Mouse (Mus musculus) MEL (cell line): ENCODE measurements at regions not wholly inside any gene's neighbourhood (a gene's known extent, or its start where the extent isn't known, plus 50 kb on each side); places are given as distances from the start of the nearest gene placed in this dataset.
A peak's percentile ranks its signal among the peaks of the same experiment; 100 is the strongest.

ENCODE experiments used
- DNase-seq: peaks from one replicate; pipeline ENCODE4 v3.0.0; 2011; ENCODE audit warnings: low read depth, low spot score
- H3K27ac ChIP-seq: 2 replicates; pipeline ENCODE4 v1.5.1; 2012; ENCODE audit warnings: low read depth, mild to moderate bottlenecking, control low read depth, low read length, moderate library complexity; ENCODE audit not compliant: control insufficient read depth
- H3K27me3 ChIP-seq, 2 experiments: fragments of 150-350 bp in 1 of 2; sonication (generic) in 1 of 2; 2 replicates each; pipeline ENCODE4 v1.6.1; 2012; ENCODE audit warnings: low read length in 2 of 2, mild to moderate bottlenecking in 2 of 2, improper control_type of control experiment in 1 of 2, moderate library complexity in 1 of 2; ENCODE audit not compliant: insufficient read depth in 2 of 2, control insufficient read depth in 1 of 2
- H3K36me3 ChIP-seq, 2 experiments: 2 replicates each; pipeline ENCODE4 v1.6.1; 2012 to 2014; ENCODE audit warnings: low read length in 2 of 2, improper control_type of control experiment in 1 of 2, inconsistent platforms in 1 of 2, mild to moderate bottlenecking in 1 of 2; ENCODE audit not compliant: insufficient read depth in 2 of 2, control insufficient read depth in 1 of 2
- H3K4me1 ChIP-seq, 2 experiments: fragments of 150-350 bp in 1 of 2; sonication (generic) in 1 of 2; 2 replicates each; pipeline ENCODE4 v1.6.1; 2012; ENCODE audit warnings: low read length in 2 of 2, improper control_type of control experiment in 1 of 2, mild to moderate bottlenecking in 1 of 2; ENCODE audit not compliant: insufficient read depth in 2 of 2, control insufficient read depth in 1 of 2
- H3K4me3 ChIP-seq, 2 experiments: fragments of 150-350 bp in 1 of 2; sonication (generic) in 1 of 2; 2 replicates each; pipeline ENCODE4 v1.5.1; 2012; ENCODE audit warnings: low read depth in 2 of 2, low read length in 2 of 2, mild to moderate bottlenecking in 2 of 2, moderate library complexity in 2 of 2, control low read depth in 1 of 2, improper control_type of control experiment in 1 of 2; ENCODE audit not compliant: control insufficient read depth in 1 of 2, insufficient read depth in 1 of 2
- H3K79me2 ChIP-seq: 2 replicates; pipeline ENCODE4 v1.6.1; 2012; ENCODE audit warnings: mild to moderate bottlenecking, low read length, moderate library complexity; ENCODE audit not compliant: control insufficient read depth, poor library complexity, insufficient read depth
- H3K9ac ChIP-seq: 2 replicates; pipeline ENCODE4 v1.6.1; 2012; ENCODE audit warnings: low read depth, mild to moderate bottlenecking, control low read depth, low read length, moderate library complexity; ENCODE audit not compliant: control insufficient read depth, poor library complexity, severe bottlenecking
- H3K9me3 ChIP-seq: fragments of 150-350 bp; sonication (generic); replicated peaks from 2 replicates; pipeline ENCODE4 v1.6.1; 2012; ENCODE audit warnings: mild to moderate bottlenecking, low read length, improper control_type of control experiment, moderate library complexity; ENCODE audit not compliant: insufficient read depth
- BHLHE40 ChIP-seq: IDR thresholded peaks from 2 replicates; pipeline ENCODE4 v1.6.1; 2012; ENCODE audit warnings: low read depth, mild to moderate bottlenecking, inconsistent platforms, low read length, improper control_type of control experiment, borderline replicate concordance
- CTCF ChIP-seq, 3 experiments: IDR thresholded peaks in 2 of 3; conservative IDR thresholded peaks in 1 of 3; 2 replicates each; pipeline ENCODE4 v1.5.1; 2011 to 2012; ENCODE audit warnings: low read length in 3 of 3, low read depth in 2 of 3, mild to moderate bottlenecking in 2 of 3, improper control_type of control experiment in 1 of 3, inconsistent platforms in 1 of 3, mixed read lengths in 1 of 3, moderate library complexity in 1 of 3; ENCODE audit not compliant: control insufficient read depth in 1 of 3, insufficient read depth in 1 of 3, poor library complexity in 1 of 3, severe bottlenecking in 1 of 3
- ELF1 ChIP-seq: IDR thresholded peaks from 2 replicates; pipeline ENCODE4 v1.6.1; 2014; ENCODE audit warnings: low read depth, mild to moderate bottlenecking, inconsistent platforms, low read length, improper control_type of control experiment, moderate library complexity
- GABPA ChIP-seq: IDR thresholded peaks from 2 replicates; pipeline ENCODE4 v1.6.1; 2012; ENCODE audit warnings: low read depth, mild to moderate bottlenecking, inconsistent platforms, low read length, improper control_type of control experiment, moderate library complexity
- GATA1 ChIP-seq: IDR thresholded peaks from 2 replicates; pipeline ENCODE4 v1.6.1; 2011; ENCODE audit warnings: low read depth, low read length, improper control_type of control experiment
- KAT2A ChIP-seq: conservative IDR thresholded peaks from 2 replicates; pipeline ENCODE4 v1.6.1; 2012; ENCODE audit warnings: low read depth, low read length, improper control_type of control experiment, inconsistent platforms
- MAX ChIP-seq: IDR thresholded peaks from 2 replicates; pipeline ENCODE4 v1.6.1; 2011; ENCODE audit warnings: low read length, improper control_type of control experiment
- MYB ChIP-seq: IDR thresholded peaks from 2 replicates; pipeline ENCODE4 v1.6.1; 2011; ENCODE audit warnings: mild to moderate bottlenecking, low read depth, low read length, improper control_type of control experiment
- NELFE ChIP-seq: IDR thresholded peaks from 2 replicates; pipeline ENCODE4 v1.6.1; 2011; ENCODE audit warnings: low read depth, low read length, improper control_type of control experiment
- NRF1 ChIP-seq: IDR thresholded peaks from 2 replicates; pipeline ENCODE4 v1.6.1; 2014; ENCODE audit warnings: low read depth, mild to moderate bottlenecking, inconsistent platforms, low read length, improper control_type of control experiment, moderate library complexity; ENCODE audit not compliant: poor library complexity, insufficient read depth, severe bottlenecking
- POLR2A ChIP-seq, 2 experiments: IDR thresholded peaks; 2 replicates each; pipeline ENCODE4 v1.6.1; 2011 to 2012; ENCODE audit warnings: low read length in 2 of 2, mild to moderate bottlenecking in 2 of 2, control low read depth in 1 of 2, improper control_type of control experiment in 1 of 2, low read depth in 1 of 2, moderate library complexity in 1 of 2; ENCODE audit not compliant: control insufficient read depth in 1 of 2, insufficient read depth in 1 of 2, poor library complexity in 1 of 2
- POLR2AphosphoS2 ChIP-seq: IDR thresholded peaks from 2 replicates; pipeline ENCODE4 v1.6.1; 2011; ENCODE audit warnings: low read length, improper control_type of control experiment
- RCOR1 ChIP-seq: IDR thresholded peaks from 2 replicates; pipeline ENCODE4 v1.6.1; 2012; ENCODE audit warnings: low read depth, mild to moderate bottlenecking, inconsistent platforms, low read length, improper control_type of control experiment
- SMC3 ChIP-seq: IDR thresholded peaks from 2 replicates; pipeline ENCODE4 v1.6.1; 2011; ENCODE audit warnings: low read depth, low read length, improper control_type of control experiment
- ZKSCAN1 ChIP-seq: IDR thresholded peaks from 2 replicates; pipeline ENCODE4 v1.6.1; 2012; ENCODE audit warnings: low read depth, mild to moderate bottlenecking, inconsistent platforms, low read length, improper control_type of control experiment, moderate library complexity
- ZNF384 ChIP-seq: IDR thresholded peaks from 2 replicates; pipeline ENCODE4 v1.6.1; 2012; ENCODE audit warnings: low read depth, mild to moderate bottlenecking, inconsistent platforms, low read length, improper control_type of control experiment

DNA sequence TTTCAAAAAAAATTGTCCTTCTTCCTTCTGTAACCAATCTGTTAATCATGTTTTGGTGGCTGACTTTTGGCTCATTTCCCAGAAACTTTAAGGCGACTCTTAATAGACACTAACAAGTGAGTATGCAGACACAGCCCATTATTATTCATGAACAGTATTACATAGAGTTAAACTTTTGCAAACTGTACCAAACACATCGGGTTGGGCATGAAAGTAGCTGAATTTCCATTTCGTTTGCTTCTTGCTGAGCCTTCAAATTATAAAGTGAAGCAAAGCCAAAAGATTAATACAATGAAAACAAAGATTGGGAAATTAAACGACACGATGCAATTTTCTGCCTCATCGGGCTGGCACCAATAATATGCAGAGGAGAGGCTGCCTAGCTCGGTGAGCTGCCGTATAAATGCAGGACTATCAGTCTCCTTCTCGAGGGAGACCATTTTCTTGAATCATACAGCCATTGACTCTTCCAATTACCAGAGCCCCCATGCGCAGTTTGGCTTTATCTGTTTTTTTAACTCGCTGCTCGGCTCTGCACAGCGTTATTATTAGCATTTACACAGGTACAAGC is 311.8 kb downstream of the Hace1 start:
- H3K27me3 ChIP-seq = peaks cover 0 to 2% of the 10 kb centered on the region in 2 experiments; a peak in 2 of 4 replicates
- TF ChIP-seq CTCF (IDR thresholded peaks at IDR 0.05 in 2 of 3, conservative IDR thresholded peaks at IDR 0.05 in 1 of 3; ENCODE audit: control insufficient read depth in 1 of 3, insufficient read depth in 1 of 3, low read depth in 2 of 3, low read length in 3 of 3, poor library complexity in 1 of 3, severe bottlenecking in 1 of 3) (no peak), RCOR1 (no peak)
- H3K36me3 ChIP-seq = no peaks in the 10 kb centered on the region
- peak; percentile 11 for DNase-seq
- no peak overlapping the region for H3K9ac ChIP-seq
- no peaks in the 10 kb centered on the region for H3K79me2 ChIP-seq
- no peaks in the 10 kb centered on the region for H3K4me1 ChIP-seq
- no peak overlapping the region for H3K4me3 ChIP-seq
- no peak overlapping the region for H3K27ac ChIP-seq
- H3K9me3 ChIP-seq = no peaks in the 10 kb centered on the region

DNA sequence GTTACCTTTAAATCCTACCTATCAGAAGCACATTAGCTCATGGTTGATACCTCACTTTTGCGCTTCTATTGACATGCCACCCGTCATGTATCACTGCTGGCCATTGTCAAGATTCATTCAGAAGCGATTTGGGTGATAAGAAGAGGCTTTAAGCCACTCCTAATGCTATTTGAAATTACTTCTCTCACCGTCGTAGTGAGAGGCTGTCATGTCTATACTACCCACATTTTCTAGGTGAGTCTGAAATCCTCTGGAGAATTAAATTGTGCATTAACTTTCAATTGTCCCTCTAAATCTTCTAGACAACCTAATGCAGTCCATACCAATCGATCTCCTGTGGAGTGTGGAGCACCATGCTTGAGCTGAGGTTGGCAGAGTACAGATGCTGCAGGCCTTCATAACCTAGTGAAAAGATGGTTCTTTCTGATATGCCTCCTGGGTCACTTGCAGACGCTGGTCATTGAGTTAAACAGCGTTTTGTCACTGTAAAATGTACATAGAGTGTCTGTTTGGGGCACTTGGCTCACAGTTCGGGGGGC is 312.5 kb downstream of the Hace1 start:
- TF ChIP-seq KAT2A (no peak), ELF1 (no peak), POLR2AphosphoS2 (no peak), NELFE (no peak), ZKSCAN1 (no peak), GATA1 (no peak), BHLHE40 (no peak), MYB (no peak), NRF1 (no peak), ZNF384 (no peak), MAX (no peak), SMC3 (no peak), RCOR1 (no peak), GABPA (no peak), POLR2A (IDR thresholded peaks at IDR 0.05; ENCODE audit: control insufficient read depth in 1 of 2, insufficient read depth in 1 of 2, low read depth in 1 of 2, low read length in 2 of 2, poor library complexity in 1 of 2) (no peak), CTCF (IDR thresholded peaks at IDR 0.05 in 2 of 3, conservative IDR thresholded peaks at IDR 0.05 in 1 of 3; ENCODE audit: control insufficient read depth in 1 of 3, insufficient read depth in 1 of 3, low read depth in 2 of 3, low read length in 3 of 3, poor library complexity in 1 of 3, severe bottlenecking in 1 of 3) (no peak)
- H3K79me2 ChIP-seq = no peaks in the 10 kb centered on the region
- no peak for DNase-seq
- no peaks in the 10 kb centered on the region for H3K9me3 ChIP-seq
- H3K27me3 ChIP-seq = peaks cover 0 to 2% of the 10 kb centered on the region in 2 experiments; a peak in 2 of 4 replicates
- no peak overlapping the region for H3K4me3 ChIP-seq
- H3K36me3 ChIP-seq = no peaks in the 10 kb centered on the region
- no peak overlapping the region for H3K9ac ChIP-seq
- no peaks in the 10 kb centered on the region for H3K4me1 ChIP-seq
- no peak overlapping the region for H3K27ac ChIP-seq
